Mouse (Mus musculus): ENCODE measurements around the gene Clybl.
A peak's percentile ranks its signal among the peaks of the same experiment; 100 is the strongest.

Clybl gene

DNA sequence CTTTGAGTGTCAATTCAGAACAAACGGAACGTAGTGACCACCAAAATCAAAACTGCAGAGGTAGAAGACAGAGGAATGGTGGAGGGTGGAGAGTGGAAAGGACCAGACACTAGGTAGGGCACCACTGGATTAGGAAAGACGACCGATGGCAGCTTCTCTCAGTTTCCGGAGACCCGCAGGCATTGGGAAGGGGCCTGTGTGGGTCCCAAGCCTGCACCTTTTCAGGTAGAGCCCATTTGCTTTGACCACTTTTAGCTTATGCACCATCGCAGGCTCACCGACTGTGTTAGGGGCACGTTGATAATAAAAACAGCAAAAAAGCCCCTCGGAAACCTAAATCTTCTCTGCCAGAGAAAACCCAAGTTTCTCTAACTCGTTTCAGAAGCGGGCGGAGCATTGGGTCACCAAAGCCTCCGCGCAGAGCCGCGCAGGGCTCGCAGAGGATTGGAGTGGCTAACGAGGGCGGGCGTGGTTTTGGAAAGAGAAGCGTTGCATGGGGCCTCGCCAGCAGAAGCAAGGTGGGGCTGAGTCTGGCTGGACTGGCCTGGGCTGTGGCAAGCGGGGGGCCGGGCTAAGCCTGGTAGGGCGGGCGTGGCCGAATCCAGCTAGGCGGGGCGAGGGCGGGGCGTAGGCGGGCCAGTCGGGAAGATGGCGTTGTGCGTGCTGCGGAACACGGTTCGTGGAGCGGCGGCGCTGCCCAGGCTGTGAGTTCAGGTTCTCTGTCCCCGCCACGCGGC, at the start of gene Clybl:
Clybl (plus strand) TSS at position 627 of the 737 bp plus-strand sequence.
- DNase-seq, result peak; percentile 91 to 96

DNA sequence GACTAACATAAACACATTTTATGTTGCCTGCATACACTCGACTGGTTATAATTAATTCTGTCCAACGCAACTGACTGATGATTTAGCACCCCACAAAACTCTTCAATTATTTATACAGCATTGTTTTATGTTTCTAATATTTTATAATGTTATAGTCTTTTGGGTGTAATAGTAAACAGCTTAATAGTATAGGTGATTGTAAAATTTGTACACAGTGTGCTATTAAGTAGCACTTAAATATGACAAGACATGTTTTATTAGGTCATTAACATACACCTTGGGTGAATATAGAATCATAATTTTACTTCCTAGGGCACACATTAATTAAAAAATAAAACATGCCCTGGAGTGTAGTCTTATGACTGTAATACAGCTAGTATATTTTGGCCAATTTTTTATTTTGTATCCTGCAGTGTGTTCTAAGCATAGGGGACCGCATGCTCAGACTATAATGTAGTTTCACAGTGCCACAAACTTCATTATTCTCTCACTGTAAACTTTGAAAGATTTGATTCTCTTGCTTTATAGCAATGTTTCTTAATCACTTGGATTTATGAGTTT, 45.1 kb upstream of the Clybl start:
- DNase-seq, result no peak

DNA sequence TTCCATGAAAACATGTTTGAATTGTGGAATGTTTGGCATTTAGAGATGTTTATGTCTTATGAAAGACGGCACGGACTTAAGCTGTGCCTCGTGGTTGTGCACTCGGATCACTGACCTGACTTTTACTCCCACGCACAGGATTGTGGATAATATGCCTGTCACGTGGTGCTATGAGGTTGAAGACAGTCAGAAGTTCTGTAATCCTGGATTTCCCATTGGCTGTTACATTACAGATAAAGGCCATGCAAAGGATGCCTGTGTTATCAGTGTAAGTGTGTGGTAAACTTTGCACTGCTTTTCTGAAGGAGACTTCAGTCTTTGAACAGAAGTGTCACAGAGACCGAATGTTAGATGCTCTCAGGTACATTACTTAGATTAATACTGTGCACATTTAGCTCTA, 44.3 kb upstream of the Clybl start:
- DNase-seq, result no peak

DNA sequence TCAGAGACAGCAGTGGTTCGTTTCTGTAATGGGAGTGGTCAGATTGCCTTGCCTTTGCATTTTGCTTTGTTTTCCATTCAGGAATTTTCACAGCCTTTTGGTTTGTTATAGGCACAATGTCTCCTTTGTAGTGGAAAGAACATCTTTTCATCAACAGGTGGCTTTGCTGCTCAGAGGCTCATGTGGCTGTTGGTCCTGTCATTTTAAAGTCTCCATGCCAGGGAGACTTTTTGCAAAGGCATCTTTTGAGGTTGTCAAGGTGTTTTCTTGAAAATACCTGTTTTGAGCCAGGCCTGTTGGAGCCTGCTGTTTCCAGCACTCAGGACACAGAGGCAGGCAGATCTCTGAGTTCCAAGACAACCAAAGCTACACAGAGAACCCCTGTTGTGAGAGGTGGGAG, 41.4 kb upstream of the Clybl start:
- no peak for DNase-seq

DNA sequence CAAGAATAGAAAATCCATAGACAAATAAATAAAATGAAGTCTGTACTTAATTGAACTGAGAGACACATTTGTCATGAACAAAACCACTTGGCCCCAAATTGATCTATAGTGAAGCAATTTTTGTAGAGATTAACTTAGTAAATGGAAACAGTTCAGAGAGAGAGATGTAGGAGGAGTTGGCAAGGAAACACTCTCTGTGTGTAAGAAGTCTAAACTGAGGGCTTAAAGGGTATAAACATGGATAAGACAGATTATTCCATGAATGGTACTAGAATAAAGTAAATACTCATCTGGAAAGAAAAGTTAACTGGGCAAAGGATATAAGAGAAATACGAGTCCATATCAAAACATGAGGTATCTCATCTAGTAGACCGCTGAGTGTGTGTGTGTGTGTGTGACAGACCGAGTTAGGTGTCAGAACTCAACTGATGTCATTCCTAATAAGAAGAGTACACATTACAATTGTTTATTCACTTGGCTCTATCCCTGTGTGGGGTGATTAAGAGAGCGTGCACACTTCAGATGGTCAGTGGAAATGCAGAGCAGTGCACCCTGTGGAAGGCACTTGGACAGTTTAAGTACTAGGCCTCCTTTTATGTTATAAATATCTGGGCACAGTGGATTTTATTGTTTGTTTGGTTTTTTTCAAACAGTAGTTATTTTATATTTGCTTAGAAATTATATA, 37.8 kb upstream of the Clybl start:
- no peak for DNase-seq

DNA sequence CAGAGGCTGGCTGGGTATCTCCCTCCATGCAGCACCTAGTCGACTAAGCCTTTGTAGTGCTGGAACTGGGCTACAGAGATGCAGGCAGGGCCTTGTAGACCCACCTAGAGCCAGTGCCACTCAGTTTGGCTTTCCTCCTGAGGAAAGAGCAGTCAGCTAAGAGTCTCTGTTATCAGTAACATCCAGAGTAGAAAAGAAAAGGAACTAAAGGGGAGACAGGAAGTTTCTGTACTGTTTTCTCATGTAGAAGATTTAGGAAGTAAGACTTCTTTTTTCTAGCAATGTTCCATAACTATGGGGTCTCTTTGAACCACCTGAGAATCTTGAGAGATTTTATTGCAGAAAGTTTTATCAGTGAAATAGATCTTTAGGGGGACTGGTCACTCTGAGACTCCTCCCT, 36.1 kb upstream of the Clybl start:
- no peak for DNase-seq

DNA sequence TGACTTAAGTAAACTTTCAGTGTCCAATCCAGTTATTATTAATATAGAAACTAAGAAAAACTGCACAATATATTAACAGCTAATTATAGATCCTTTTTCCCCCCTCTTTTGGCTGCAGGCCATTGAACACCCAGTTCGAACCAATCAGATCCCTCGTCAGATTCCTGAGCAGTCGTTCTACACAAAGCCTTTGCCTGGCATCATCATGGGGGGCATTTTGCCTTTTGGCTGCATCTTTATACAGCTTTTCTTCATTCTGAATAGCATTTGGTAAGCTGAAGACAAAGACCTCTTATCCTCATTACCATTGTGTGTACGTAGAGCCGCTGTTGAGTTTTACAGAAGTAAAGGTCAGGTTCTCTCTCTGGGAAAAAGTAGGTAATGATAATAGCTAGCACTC, 30.9 kb upstream of the Clybl start:
- no peak for DNase-seq

DNA sequence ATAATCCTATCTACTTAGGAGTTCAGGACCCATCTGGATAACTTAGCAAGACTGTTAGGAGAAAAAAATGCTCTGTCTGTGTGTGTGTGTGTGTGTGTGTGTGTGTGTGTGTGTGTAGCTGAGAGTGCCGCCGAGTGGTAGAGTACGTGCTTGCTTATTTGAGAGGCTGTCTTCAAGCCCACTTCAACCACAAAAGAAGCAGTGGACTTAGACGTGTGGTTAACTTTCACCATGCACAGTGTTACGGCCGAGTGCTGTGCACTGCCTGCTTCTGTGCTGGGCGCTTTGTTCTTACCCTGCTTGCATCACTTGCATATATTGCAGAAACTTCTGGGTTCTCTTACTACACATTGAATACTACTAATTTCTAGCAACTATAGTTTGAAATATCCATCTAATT, 23.8 kb upstream of the Clybl start:
- no peak for DNase-seq

DNA sequence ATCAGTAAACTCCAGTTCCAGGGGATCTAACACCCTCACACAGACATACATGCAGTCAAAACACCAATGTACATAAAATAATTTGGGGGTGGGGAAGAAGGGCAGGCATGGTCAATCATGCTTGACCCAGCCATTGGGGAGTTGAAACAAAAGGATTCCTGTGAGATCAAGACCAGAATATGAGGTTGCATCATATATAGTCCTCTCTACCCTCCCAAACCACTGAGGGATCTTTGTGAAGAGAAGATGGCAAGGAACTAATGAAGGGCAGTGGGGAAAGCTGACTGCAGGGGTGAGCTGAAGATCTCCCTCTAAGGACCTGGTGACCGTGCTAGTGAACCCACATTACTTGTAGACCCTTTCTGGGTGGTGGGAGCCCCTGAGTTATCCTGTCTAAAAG, 20.6 kb upstream of the Clybl start:
- no peak for DNase-seq

DNA sequence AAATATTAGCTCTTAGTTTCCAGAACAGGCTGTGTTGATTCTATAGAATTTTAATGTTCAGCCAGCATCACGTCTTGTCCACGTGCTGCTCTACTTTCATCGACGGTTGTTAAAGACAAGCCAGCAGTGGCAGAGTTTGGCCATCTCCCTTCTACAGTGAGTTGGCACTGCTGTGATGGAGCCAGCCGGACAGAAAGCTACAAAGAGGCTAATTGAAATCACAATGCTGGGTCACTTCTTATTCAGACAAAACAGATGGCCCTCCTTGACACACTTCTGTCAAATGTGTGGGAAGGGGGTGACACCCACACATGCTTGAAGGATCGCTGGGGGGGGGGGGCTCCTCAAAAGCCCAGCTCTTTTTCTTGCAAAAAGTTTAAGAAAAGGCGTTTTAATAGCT, 12.6 kb upstream of the Clybl start:
- DNase-seq, result no peak

DNA sequence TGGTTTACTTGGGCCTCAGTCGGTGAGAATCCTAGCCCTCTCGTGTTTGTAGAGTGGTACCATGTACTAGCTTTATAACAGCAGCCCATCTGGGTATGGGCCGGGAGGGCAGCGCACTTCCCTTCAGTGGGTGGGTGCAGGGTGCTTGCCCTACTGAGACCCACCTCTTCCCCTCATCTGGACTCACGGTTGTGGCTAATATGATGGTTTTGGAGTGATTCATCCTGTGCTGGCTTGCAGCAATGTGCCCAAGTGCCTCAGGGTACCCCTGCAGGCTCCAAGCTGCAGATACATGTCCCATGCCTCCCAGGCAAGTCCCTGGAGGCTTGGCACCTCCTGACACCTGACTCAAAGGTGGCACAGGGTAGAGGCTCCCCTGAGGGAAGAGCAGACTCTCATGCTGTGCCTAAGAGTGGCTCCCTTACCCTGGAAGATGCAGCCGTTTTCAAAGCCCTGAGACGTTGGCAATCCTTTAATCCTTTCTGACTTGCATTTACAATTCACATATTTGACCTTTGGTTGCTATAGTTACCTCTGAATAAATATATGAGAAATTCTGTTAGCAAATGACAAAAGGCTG, 11.2 kb upstream of the Clybl start:
- no peak for DNase-seq

DNA sequence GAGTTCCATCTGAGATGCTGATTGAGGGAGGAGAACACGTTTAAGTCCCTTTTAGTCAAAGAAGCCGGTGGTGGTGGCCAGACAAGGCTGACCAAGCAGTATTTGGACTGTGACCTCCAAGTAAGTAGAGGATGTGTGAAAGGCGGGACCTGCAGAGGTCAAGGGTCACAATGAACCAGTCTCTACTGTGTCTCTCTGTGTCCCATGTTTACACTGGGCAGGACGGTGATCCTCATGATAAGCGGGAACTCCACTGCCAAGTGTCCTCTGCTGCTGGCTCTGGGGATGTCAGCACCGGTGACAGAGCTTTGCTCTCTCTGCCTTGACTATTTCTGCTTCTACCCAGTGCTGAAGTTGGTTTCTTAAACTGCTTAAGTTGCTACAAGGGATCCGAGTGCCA, 10.5 kb upstream of the Clybl start:
- no peak for DNase-seq

DNA sequence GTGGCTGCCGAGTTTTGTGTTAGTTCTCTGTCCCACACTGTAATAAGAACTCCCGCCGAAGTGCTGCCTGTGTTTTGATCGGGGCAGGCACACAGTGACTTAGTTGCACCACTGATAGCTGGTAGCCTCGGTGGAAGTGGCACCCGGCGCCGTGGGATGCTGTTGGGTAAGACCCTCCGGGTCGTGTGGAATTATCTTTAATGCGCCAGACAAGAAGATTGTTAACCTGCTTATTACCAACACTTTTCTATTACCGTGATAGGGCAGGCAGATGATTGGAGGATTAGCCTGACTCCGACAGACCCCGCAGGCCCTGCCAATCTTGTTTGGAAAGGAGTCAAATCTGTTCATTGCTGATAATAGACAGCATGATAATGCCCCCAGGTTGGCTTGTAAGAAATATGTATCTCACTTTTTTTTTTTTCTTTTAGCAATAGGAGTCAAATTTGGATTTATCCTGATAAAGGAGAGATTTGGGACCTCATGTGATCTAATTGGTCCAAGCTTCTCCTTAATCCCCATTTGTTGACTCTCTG, 5.2 kb upstream of the Clybl start:
- DNase-seq, result no peak

DNA sequence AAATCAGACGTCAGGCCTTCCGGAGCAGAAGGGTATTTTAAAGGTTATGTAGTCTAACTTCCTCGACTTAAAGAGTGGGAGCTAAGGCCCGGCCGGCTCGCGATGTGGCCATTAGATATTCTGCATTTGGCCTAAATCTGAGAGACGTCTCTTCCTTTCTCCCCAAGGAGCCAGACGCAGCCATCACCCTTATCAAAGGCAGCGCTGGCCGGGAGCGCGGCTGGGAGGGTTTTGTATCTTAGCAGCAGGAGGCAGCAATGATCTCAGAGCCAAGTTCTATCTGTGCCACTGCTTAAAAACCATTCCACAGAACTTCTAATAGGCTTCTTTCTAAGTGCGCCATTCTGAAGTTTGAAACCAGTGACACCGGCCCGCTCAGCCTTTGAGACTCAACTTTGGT, 2.2 kb upstream of the Clybl start:
- DNase-seq, result no peak

DNA sequence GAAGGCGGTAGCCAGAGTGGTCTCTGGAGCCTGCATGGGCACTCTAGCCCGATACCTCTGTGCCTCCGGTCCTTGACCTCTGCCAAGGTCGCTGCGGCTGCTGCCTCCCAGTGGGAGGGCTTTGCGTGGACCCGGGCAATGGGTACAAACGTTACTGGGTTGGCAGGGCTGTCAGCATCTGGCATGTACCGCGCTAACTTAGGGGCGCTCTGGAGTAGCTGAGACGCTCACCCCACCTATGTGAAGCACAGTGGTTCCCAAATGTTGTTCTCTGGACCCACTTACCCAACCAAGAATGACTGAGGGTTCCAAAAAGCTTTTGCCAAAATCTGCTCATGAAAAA, 282 bp downstream of the Clybl start:
- no peak for DNase-seq

DNA sequence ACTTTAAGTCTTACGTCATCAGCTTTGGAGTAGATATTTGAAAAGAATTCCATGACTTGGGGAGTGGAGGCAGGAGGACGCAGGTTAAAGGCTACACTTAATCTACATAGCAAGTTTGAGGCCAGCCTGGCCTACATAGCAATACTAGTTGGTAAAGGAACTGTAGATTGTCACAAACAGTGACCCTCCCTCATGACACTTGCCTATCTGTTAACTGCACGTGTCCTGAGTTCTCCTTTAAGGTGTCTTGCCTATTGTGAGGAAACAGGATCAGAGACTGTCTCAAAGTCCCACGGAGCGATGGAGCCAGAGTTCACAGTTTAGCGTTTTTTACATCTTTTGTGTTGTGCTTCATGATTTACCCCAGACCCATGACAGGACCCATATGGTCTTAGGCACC, 716 bp downstream of the Clybl start:
- DNase-seq, result no peak

DNA sequence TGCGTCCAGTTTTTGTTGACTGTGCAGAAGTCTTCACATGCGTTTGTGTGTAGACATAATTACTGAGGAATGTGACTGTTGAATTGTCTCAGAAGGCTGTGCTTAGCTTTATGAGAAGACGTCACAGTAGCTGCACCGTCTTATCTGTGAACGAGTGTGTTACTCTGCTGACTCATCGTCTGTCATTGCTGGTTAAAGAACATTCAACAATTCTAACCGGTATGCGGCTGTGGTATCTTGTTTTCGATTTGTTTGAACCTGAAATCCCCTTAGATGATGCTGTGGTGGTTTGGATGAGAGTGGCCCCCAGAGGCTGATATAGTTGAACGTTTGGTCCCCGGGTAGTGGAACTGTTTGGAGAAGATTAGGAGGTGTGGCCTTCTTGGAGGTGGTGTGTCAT, 2.5 kb downstream of the Clybl start:
- DNase-seq, result no peak

DNA sequence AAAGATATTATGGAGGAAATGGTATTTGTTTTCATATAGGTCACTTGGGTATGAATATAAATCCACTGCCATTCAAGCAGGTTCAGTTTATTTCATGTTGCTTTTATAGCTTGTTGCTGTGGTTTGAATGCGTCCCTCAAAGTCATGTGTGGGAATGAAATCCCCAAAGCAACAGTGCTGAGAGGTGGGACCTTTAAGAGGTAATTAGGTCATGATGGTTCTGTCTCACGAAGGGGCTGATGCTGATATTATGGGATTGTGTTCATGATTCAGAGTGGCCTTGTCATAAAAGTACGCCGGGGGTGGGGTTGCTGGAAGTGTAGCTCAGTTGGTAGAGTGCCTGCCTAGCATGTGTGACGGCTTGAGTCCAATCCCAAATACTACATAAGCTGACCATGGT, 6.7 kb downstream of the Clybl start:
- DNase-seq, result no peak

DNA sequence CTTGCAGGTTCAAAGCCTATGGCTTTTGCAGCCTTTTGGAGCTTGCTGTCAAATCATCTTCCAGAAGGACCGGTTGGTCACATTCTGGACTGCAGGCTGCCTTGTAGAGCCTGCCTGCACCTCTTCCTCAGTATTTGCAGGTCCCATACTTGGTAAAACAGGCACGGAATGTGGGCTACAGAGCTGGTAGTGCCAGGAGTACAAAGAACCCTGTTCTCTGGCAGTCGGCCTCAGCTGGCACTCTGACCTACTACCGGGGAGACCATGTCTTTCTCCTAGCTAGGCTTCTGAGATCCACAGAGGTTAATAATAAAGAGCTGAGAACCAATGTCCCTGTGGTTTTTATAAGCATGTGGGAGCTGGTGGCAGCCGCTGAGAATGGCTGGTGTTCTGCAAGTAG, 8.4 kb downstream of the Clybl start:
- DNase-seq, result no peak

DNA sequence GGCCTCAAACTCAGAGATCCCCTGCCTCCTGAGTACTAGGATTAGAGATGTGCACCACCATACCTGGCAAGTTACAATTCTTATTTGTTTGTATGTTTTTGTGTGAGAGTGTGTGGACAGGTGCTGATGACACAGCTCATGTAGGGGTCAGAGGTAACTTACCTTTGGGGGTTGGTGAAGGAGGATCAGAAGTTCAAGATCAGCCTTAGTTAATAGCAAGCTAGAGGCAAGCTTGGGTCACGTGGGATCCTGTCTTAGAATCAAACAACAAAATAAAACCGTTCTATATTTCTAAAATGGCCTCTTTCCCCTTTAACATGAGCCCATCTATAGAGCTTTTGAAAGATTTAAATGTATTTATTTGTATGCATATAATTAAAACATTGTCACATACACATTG, 9.0 kb downstream of the Clybl start:
- DNase-seq, result no peak

DNA sequence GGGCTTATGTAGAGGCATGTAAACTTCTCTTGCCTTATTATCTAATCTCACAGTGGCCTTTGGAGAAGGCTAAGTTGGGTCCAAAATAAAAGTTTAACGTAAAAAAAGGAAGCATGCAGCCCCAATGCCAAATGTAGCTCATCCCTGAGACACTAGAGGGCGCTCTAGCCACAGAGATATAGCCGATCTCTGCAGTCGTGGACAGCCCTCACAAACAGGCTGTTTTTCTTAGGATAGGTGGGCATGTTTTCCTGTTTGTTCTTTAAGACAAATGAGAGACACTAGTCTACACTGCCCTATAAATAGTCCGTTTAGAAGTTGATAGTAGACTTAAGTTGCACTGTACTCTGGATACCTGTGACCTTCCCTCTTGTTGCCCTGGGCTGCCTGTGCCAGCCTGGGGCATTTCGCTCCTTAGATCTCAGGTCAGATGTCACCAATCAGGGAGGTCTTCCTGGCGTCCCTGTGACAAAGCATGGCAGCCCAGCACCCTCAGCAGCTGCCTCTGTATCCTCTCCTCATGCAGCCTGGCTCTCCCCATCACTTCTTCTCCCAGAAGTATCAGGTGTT, 9.5 kb downstream of the Clybl start:
- peak; percentile 74 to 79 for DNase-seq

DNA sequence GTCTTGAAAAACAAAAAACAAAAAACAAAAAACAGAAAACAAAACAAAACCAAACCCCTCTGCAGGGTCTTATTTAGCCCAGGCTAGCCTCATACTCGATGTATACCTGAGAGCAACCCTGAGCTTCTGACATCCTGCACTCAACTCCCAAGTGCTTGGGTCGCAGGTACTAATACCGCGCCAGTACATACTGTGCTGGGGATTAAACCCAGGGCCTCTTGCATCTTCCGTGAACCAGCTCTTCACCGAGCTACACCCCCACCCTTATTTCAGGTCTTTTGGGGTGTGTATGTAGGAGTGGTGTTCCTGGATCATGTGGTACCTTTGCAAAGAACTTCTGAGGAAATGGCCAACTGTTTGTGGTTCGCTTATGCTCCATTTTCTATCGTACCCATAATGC, 13.1 kb downstream of the Clybl start:
- DNase-seq, result no peak

DNA sequence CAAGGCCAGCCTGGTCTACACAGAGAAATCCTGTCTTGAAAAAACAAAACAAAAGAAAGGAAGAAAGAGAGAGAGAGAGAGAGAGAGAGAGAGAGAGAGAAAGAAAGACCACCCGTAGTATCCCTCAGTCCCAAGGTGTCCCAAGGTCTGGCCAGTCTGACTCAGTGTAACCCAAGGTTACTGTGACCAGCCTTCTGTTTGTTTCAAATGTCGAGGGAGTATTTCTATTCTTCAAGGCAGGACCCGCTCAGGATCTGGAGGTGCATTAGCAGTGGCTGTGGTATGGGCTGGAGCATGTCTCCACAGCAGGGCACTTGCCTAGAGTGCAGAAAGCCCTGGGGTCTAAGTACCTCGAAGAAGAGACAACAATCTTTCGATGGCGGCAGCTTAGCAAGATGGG, 15.3 kb downstream of the Clybl start:
- no peak for DNase-seq
